Mouse (Mus musculus): ENCODE data around the gene Rassf1. TPM values are rescaled to one million over a fixed set of nuclear protein-coding genes. Genes with fewer than 3 reads are reported as not detected.

Gene Rassf1
- total RNA-seq, 2 experiments from 2014 or later = 24.9 to 25.4 TPM

DNA sequence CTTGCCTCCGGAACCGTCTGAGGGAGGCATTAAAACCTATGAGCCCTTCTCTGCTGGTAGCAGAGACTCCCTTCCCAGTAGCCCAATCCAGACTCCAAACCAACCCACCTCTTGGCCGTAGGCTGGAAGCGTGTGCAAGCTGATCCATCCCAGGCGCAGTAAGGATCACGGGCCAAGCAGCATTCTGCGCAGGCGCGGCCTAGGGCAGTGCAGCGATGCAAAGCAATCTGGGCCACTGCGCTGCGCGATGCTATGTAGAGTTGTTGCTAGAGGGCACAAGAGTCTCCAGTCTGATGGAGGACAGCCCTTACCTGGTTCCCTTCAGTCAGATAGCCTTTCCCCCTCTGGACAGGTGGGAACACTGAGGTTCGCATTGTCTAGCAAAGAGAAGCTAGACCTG lies 48.5 kb downstream of the Rassf1 start:
- peak; percentile 50 for DNase-seq
- intact Hi-C loops (cut with DNase I) = loop anchor here (5.0 kb wide), 1 partner anchor 77 kb away; the partner anchor contains the start of gene Gnat1

DNA sequence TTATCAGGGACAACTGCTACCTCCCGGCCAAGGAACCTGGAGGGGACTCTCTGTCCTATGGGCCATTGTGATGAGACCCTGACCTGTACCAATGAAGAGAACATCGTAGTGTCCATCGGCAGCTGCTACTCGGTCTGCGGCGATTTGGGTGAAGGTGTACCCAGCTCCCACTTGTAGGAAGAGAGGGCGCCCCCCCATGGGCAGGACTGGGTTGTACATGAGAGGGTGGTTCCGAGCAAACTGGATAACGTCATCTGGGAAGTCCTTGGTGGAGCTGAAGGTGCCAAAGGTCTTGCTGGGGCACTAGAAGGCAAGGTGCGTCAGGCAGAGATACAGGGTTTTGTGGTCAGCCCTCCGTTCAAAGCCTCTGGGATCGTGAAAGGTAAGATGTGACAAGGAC lies 49.4 kb downstream of the Rassf1 start:
- no peak for DNase-seq
- intact Hi-C loops (cut with DNase I) = loop anchor here (5.0 kb wide), 1 partner anchor 77 kb away; the partner anchor contains the start of gene Gnat1

DNA sequence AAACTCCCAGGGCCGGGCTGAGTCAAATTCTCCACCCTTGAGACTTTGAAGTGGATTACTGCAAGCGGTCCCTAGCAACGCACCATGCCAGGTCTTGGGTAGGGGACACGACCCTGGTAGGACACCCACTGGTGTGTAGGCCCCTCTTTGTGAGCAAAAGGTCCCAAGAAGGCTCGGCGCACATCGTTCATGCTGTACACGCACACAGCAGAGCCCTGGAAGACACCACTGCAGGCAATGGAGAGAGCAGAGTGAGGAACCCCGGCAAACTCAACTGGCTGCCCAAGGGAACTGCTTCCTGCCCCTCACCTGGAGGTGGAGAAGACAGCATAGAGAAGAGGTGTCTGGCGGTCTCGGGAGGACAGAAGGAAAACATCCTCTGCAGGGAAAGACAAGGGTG lies 49.9 kb downstream of the Rassf1 start:
- intact Hi-C loops (cut with DNase I) = loop anchor here (5.0 kb wide), 1 partner anchor 76 kb away; the partner anchor contains the start of gene Gnat1
- DNase-seq = no peak

DNA sequence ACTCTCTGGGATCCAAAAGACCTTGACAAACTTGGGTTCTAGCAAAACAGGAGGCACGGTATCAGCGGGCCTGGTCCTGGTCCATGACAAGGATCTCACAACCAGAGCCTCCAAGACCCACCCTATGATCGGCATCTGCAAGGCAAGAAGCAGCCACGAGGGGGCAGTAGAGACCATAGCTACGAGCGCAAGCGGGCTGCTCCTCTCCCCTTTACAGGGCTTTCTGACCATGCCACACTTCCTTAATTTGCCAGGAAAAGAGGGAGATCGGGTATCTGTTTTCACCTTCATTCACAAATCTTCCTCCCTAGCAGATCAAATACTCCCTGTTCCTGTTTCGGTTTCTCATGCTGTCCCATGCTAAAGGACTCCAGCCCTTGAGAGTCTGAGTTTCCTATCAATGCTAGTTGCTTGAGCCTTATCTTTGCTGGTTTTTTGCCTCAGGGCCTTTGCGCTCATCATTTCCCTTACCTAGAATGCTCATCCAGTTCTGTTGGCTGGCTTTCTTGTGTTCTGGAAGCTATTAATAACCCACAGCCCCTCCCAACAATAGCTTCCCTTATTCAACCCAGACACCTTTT lies 50.8 kb downstream of the Rassf1 start:
- intact Hi-C loops (cut with DNase I) = loop anchor here (2.0 to 5.0 kb wide), 2 partner anchors 43 to 75 kb away; partner anchors contain the start of gene Gnat1
- peak; percentile 95 for DNase-seq

DNA sequence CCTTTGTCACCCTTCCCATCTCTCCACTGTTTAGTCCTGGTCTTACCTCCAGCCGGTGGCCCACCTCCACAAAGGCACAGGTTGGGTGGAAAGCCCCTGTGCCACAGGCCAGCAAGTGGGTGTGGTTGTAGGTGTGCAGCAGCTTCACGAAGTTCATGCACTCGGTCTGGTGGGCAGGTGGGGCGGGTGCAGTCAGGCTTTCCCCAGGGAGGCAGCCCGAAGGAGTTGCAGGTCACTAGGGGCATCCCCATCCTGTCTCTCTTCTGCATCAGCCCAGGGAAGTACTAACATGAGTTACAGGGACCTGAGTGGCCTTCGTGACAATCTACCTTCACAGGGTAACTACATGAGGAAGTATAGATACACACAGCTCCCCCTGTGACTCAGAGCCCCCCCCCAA lies 51.9 kb downstream of the Rassf1 start:
- no peak for DNase-seq
- intact Hi-C loops (cut with DNase I) = loop anchor here (2.0 to 5.0 kb wide), 2 partner anchors 42 to 74 kb away; partner anchors contain the start of gene Gnat1

DNA sequence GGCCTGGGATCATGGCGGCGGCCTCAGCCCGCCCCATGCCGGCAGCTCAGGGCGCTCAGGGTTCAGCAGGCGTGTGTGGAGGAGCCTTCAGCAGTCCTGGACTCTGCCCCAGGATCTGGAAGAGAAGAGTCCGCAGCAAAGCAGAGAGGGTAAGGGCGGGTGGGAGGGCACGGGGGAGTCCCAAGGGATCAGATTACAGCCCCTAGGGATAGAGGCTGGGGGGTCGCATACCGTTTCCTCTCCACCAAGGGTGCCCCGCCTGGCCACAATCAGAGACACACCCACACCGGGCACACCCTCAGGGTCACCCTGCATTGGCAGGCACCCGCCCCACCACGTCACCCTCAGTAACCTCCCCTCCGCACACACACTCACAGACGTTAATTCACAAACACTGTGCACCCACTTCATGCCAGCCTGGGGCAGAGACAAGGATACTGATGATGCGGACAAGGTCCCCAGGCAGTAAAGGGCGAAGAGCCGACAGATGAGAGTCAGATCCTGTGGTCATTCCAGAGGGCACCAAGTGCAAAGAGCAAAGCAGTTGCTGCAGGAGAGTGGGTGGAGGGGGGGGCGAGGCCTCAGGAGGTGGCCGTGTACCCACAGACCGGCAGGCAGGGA lies 53.8 kb downstream of the Rassf1 start:
- no peak for DNase-seq
- intact Hi-C loops (cut with DNase I) = no loop called here

DNA sequence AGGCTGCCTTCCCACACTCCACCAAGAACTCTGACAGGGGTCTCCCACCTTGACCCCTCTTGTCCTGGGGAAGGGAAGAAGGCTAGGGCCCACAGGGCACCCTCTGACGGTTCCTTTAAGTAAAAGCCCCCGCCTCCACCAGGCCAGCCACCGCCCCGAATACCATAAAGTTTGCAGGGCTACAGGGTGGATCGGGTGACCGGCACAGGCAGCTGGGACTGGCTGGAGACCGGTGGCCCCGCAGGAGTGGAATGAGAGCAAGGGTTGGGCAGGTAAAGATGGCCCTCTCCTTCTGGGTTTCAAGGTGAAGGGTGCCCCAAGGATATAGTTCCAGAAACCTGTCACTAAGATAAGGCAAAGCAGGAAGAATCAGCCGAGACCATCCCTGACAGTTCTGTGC lies 55.2 kb downstream of the Rassf1 start:
- intact Hi-C loops (cut with DNase I) = no loop called here
- DNase-seq = no peak

DNA sequence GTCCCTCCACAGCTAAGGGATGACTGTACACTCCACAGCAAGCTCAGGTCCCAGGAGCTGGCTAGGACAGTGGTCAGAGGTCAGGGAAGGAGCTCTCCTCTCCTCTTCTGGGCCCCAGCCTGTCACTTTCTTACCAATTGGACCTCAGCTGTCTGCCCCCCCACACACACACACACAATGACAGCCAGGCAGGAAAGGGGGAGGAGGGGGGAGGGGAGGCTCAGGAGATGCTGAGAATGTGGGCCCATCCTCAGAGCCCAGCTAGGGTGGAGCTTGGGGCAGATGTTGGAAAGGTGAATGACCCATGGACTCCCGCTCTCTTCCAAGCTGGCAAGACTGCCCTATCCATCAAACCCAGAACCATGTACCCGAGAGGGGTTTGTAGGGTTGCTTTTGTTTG lies 55.7 kb downstream of the Rassf1 start:
- DNase-seq = no peak
- intact Hi-C loops (cut with DNase I) = no loop called here

DNA sequence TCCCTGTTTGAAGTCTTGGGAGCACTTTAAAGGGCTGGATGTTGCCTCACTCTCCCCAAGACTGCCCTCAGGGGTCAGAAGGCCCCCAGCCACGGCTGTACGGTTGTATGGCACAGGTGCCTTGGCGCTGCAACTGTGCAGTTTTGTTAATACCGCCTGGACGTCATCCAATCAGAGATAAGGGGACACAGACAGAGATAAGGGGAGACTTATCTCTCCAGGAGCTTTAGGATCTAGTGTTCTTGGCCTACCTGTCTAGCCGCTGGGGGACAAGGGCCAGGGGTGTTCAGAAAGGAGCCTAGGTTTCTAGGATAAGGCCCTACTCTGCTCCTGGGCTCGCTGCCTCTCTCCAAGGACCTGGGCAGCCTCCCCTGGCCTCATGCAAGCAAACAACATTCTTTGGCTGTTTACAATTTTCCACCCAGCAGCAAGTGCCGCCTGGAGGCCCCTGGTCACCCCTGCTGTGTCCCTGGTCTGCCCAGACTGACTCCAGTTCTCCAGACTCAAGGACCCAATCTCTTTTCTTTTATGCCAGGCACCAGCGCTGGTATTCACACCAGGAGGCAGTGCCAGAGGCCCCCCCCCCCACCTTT lies 56.4 kb downstream of the Rassf1 start:
- intact Hi-C loops (cut with DNase I) = no loop called here

DNA sequence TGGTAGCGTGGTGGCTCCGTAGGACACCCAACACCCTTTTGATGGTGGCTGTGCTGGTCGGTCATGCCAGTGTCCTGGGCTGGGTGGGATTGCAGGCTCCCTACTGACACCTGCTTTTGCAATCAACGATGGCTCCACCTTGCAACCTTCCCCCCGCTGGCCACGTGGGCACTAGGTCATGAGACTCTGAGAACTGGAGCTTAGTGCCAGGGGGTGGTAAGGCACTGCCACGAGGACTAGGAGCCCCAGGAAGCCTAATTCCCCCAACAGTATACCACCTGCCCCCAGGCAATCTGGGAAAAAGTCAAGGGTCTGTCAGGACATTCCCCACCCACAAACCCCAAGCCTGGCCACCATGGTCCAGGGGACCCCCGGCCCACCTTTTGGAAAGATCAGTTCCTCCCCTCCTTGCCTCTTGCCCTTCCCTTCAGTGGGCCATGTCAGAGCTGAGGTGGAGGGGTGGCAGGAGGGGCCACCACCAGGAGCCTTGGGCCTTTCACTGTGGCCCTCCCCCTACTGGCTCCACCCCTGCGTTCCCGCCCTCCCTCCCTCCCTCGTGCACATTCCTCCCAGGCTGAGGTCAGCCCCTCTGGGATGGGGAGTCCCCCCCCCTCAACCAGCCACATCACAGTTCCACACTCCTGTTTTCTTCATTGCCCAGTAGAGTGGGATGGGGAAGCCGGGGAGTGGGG lies 57.5 kb downstream of the Rassf1 start, which contains the start of gene Sema3b:
TSS of gene Sema3b (minus strand) at position 489 of the 692 bp plus-strand sequence.
- no peak for DNase-seq
- intact Hi-C loops (cut with DNase I) = no loop called here

More for the DNA sequence above, 56.4 kb downstream of the Rassf1 start:
- no peak for DNase-seq

DNA sequence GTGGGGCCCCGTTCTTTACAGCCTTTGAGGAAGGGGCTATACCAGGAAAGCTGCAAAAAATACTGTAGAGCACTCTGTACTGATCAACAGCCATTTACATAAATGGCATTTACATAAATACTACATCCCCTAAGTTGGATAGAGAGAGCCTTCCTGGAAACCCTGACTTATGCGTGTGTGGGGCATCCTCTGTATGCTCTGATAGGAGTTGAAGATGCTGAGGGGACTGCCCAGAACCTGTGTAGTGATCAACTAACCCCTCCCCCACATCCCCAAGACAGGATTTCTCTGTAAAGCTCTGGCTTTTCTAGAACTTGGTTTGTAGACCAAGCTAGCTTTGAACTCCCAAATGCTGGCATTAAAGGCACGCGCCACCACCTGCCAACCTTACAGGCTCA lies 58.1 kb downstream of the Rassf1 start:
- intact Hi-C loops (cut with DNase I) = no loop called here
- DNase-seq = no peak

DNA sequence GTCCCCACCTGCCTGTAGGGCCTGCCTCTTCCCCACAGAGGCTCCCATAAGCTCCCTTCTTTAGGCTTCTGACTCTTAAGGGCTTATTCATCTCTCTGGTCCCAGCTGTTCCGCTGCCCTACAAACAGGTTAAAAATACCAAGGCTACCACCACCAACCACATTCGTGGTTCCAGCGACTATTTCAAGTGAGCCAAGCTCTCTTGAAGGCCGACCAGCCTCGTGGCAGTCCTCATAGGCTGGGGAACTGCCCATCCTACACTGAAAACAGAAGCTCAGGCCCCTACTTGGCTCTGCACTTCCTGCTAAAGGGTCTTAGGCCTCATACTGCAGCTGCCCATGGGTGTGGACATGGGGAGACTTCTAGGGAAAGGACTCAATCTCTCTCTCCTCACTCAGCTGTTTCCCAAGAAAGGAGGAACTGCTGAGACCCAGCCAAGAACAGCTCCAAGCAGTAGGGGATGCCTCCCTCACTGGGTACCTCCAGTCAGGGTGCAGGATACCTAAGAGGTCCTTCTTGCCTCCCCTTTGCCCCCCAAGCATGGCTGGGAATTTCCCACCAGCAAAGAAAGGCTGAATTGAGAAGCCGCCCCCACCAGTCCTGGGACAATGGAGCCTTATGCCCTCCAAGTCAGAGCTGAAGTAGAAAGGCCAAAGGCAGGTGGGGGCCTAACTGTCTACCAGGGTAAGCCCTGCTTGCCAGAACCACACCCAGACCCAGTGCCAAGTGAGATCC lies 60.3 kb downstream of the Rassf1 start:
- DNase-seq = no peak
- intact Hi-C loops (cut with DNase I) = no loop called here

Other genes with a start within 250 kb of the Rassf1 start
- gene Hemk1, start 213.2 kb upstream of the Rassf1 start, total RNA-seq (2021) = 10 to 100 TPM; 15.9 to 18.1 TPM
- 1 to 10 TPM; 5.3 to 5.4 TPM for gene 6430571L13Rik, start 211.0 kb upstream of the Rassf1 start, total RNA-seq (2021)
- gene Cacna2d2, start 151.9 kb upstream of the Rassf1 start, total RNA-seq (2021) = 10 to 100 TPM; 31.9 to 50.0 TPM
- 10 to 100 TPM; 29.4 to 30.4 TPM for gene Tmem115, start 17.6 kb upstream of the Rassf1 start, total RNA-seq (2021)
- 10 to 100 TPM; 25.6 to 28.4 TPM for gene Cyb561d2, start 9.4 kb upstream of the Rassf1 start, total RNA-seq (2021)
- 10 to 100 TPM; 35.2 to 38.5 TPM for gene Nprl2, start 9.3 kb upstream of the Rassf1 start, total RNA-seq (2021)
- gene Zmynd10, start 4.3 kb upstream of the Rassf1 start, total RNA-seq (2021) = 1 to 10 TPM; 3.9 to 4.7 TPM
- 10 to 100 TPM; 65.4 to 66.9 TPM for gene Tusc2, start 11.7 kb downstream of the Rassf1 start, total RNA-seq (2021)
- 10 to 100 TPM; 20.8 to 28.4 TPM for gene Hyal2, start 16.4 kb downstream of the Rassf1 start, total RNA-seq (2021)
- 1 to 10 TPM; 3.8 to 4.1 TPM for gene Hyal1, start 25.4 kb downstream of the Rassf1 start, total RNA-seq (2021)
- 10 to 100 TPM; 11.9 to 13.0 TPM for gene Naa80, start 27.3 kb downstream of the Rassf1 start, total RNA-seq (2021)
- 1 to 10 TPM; 1.5 to 2.1 TPM for gene Hyal3, start 29.3 kb downstream of the Rassf1 start, total RNA-seq (2021)
- 10 to 100 TPM; 12.5 to 14.5 TPM for gene Ifrd2, start 36.1 kb downstream of the Rassf1 start, total RNA-seq (2021)
- 1 to 10 TPM; 3.9 to 5.6 TPM for gene Sema3b, start 57.7 kb downstream of the Rassf1 start, total RNA-seq (2021)
- 100 to 1,000 TPM; 302 to 303 TPM for gene Gnai2, start 83.8 kb downstream of the Rassf1 start, total RNA-seq (2021)
- 10 to 100 TPM; 65.0 to 68.4 TPM for gene Slc38a3, start 118.0 kb downstream of the Rassf1 start, total RNA-seq (2021)
- gene Gnat1, start 128.2 kb downstream of the Rassf1 start, total RNA-seq (2021) = 1 to 10 TPM in 1 of 2 experiments, under 1 TPM in 1; 0.30 to 1.1 TPM
- gene Sema3f, start 158.9 kb downstream of the Rassf1 start, total RNA-seq (2021) = 10 to 100 TPM; 44.6 to 52.6 TPM
- 100 to 1,000 TPM; 194 to 195 TPM for gene Rbm5, start 219.4 kb downstream of the Rassf1 start, total RNA-seq (2021)

Measured in left cerebral cortex, postnatal 4 days (tissue).